Mouse (Mus musculus) T-helper 2 cell (primary cell): ENCODE data around the gene Abcg5.

Experiments used
- in situ Hi-C: fragments of 300-600 bp; cut with MboI, MseI; formaldehyde crosslinking; loops from one replicate; pipeline ENCODE4 v1.15.1; 2025; ENCODE audit warnings: high pct_unique_total_duplicates

Gene Abcg5

GRCm38 (mm10) chr17:84645119-84645518 lies 37.7 kb downstream of the Abcg5 start:
- in situ Hi-C loops: no loop called here

- in situ Hi-C loops: no loop called here
These were observed 38.3 kb downstream of the Abcg5 start for GRCm38 (mm10) chr17:84644292-84645050.

GRCm38 (mm10) chr17:84642324-84642723 lies 40.5 kb downstream of the Abcg5 start:
- in situ Hi-C loops: no loop called here

- in situ Hi-C loops: no loop called here
These were observed 40.9 kb downstream of the Abcg5 start for GRCm38 (mm10) chr17:84641893-84642292.

- in situ Hi-C loops: no loop called here
These were observed 42.9 kb downstream of the Abcg5 start for GRCm38 (mm10) chr17:84639796-84640378.

GRCm38 (mm10) chr17:84637971-84638370 lies 44.8 kb downstream of the Abcg5 start:
- in situ Hi-C loops: no loop called here

GRCm38 (mm10) chr17:84636328-84636727 lies 46.5 kb downstream of the Abcg5 start:
- in situ Hi-C loops: no loop called here

GRCm38 (mm10) chr17:84633443-84633842 lies 49.4 kb downstream of the Abcg5 start:
- in situ Hi-C loops: no loop called here

- in situ Hi-C loops: no loop called here
These were observed 51.0 kb downstream of the Abcg5 start for GRCm38 (mm10) chr17:84631836-84632235.

GRCm38 (mm10) chr17:84628611-84629010 lies 54.2 kb downstream of the Abcg5 start:
- in situ Hi-C loops: no loop called here

GRCm38 (mm10) chr17:84627721-84628120 lies 55.1 kb downstream of the Abcg5 start:
- in situ Hi-C loops: no loop called here

- in situ Hi-C loops: no loop called here
These were observed 55.9 kb downstream of the Abcg5 start for GRCm38 (mm10) chr17:84626857-84627305.

GRCm38 (mm10) chr17:84626276-84626856 lies 56.4 kb downstream of the Abcg5 start, which contains the start of gene Dync2li1:
Gene Dync2li1, plus strand, starts transcription at chr17:84626496.
- in situ Hi-C loops: no loop called here

- in situ Hi-C loops: no loop called here
These were observed 59.9 kb downstream of the Abcg5 start for GRCm38 (mm10) chr17:84622873-84623272.

GRCm38 (mm10) chr17:84622028-84622427 lies 60.8 kb downstream of the Abcg5 start:
- in situ Hi-C loops: no loop called here

- in situ Hi-C loops: no loop called here
These were observed 61.6 kb downstream of the Abcg5 start for GRCm38 (mm10) chr17:84621209-84621608.

- in situ Hi-C loops: no loop called here
These were observed 62.2 kb downstream of the Abcg5 start for GRCm38 (mm10) chr17:84620610-84621009.

GRCm38 (mm10) chr17:84620076-84620475 lies 62.7 kb downstream of the Abcg5 start:
- in situ Hi-C loops: no loop called here

- in situ Hi-C loops: no loop called here
These were observed 63.7 kb downstream of the Abcg5 start for GRCm38 (mm10) chr17:84619112-84619511.

- in situ Hi-C loops: no loop called here
These were observed 64.9 kb downstream of the Abcg5 start for GRCm38 (mm10) chr17:84617953-84618352.

- in situ Hi-C loops: no loop called here
These were observed 66.2 kb downstream of the Abcg5 start for GRCm38 (mm10) chr17:84616526-84617074.

- in situ Hi-C loops: no loop called here
These were observed 67.0 kb downstream of the Abcg5 start for GRCm38 (mm10) chr17:84615811-84616210.
